In genomic region chr4:12421628-12422319, GRCm38 (mm10) we compare ENCODE assay signal across 13 mouse cellular contexts.
DNase-seq lines count a peak whose midpoint lies in the region; ATAC-seq and TF ChIP-seq lines count a peak whose summit lies in the region.
"Had no signal": no experiment of that assay in that cellular context is flagged by ENCODE, and none has a peak within 500 bp of the region (broad histone marks: within the 10 kb centered on the region; RNA-seq: fewer than 3 reads in every experiment).

No protein-coding gene starts in this region.

- intact Hi-C loops in left cerebral cortex, postnatal 4 days (cut with DNase I), result no loop called here
- intact Hi-C loops in left cerebral cortex, adult 2 months (cut with DNase I), result no loop called here

- no peaks in the 10 kb centered on the region for H3K36me3 ChIP-seq in hindbrain, embryonic 16.5 days (ENCODE audit: control insufficient read depth, insufficient read depth, low read length)
- H3K36me3 ChIP-seq in neural tube, embryonic 15.5 days, result no peaks in the 10 kb centered on the region
- H3K36me3 ChIP-seq in limb, embryonic 10.5 days, result no peaks in the 10 kb centered on the region

- H3K27me3 ChIP-seq in hindbrain, embryonic 16.5 days (replicated peaks; ENCODE audit: control insufficient read depth, insufficient read depth, low read length), result no peaks in the 10 kb centered on the region
- H3K27me3 ChIP-seq in neural tube, embryonic 15.5 days (replicated peaks), result no peaks in the 10 kb centered on the region
- no peaks in the 10 kb centered on the region for H3K27me3 ChIP-seq in limb, embryonic 10.5 days (ENCODE audit: low read depth, poor library complexity, severe bottlenecking)

- no peaks in the 10 kb centered on the region for H3K4me1 ChIP-seq in hindbrain, embryonic 16.5 days (ENCODE audit: control insufficient read depth, insufficient read depth, low read depth, low read length)
- no peaks in the 10 kb centered on the region for H3K4me1 ChIP-seq in neural tube, embryonic 15.5 days
- no peaks in the 10 kb centered on the region for H3K4me1 ChIP-seq in limb, embryonic 10.5 days

- peak; percentile 17 for DNase-seq in embryo, embryonic 10.5 days (ENCODE audit: low spot score)
- no peak for DNase-seq in embryo, embryonic 9.5 days (ENCODE audit: extremely low spot score)
- DNase-seq in left cerebral cortex, postnatal 4 days, result peak; percentile 21
- no peak for DNase-seq in left cerebral cortex, adult 2 months (ENCODE audit: extremely low spot score in 1 of 2, low spot score in 2 of 2)
- no peak for DNase-seq in thymus, postnatal 10 days (ENCODE audit: low spot score in 2 of 2)
- no peak for DNase-seq in limb, embryonic 10.5 days (ENCODE audit: low spot score)
- DNase-seq: cerebellum, adult 9-10 months had no signal

- no peak overlapping the region for H3K27ac ChIP-seq in left cerebral cortex, adult 2 months
- H3K27ac ChIP-seq in hindbrain, embryonic 16.5 days (ENCODE audit: low read depth, low read length), result no peak overlapping the region
- H3K27ac ChIP-seq in neural tube, embryonic 15.5 days (replicated peaks), result no peak overlapping the region
- no peak overlapping the region for H3K27ac ChIP-seq in limb, embryonic 10.5 days
- H3K27ac ChIP-seq: layer of hippocampus, adult 2 months; liver, embryonic 14.5 days had no signal

- no peak for TF ChIP-seq CTCF in left cerebral cortex, adult 2 months (IDR thresholded peaks at IDR 0.05)

- no peaks in the 10 kb centered on the region for H3K9me3 ChIP-seq in hindbrain, embryonic 16.5 days (ENCODE audit: control insufficient read depth, low read length)
- H3K9me3 ChIP-seq in neural tube, embryonic 15.5 days (replicated peaks), result no peaks in the 10 kb centered on the region
- no peaks in the 10 kb centered on the region for H3K9me3 ChIP-seq in limb, embryonic 10.5 days (replicated peaks)

- ATAC-seq in hindbrain, embryonic 16.5 days, result 0 out of 2 replicates have a peak, but pooled peaks have one; percentile 56
- ATAC-seq in neural tube, embryonic 15.5 days (ENCODE audit: low FRiP score), result no peak
- ATAC-seq: inflammation-experienced regulatory T-cells, adult 6 months had no signal

- no peak overlapping the region for H3K4me3 ChIP-seq in left cerebral cortex, adult 2 months
- no peak overlapping the region for H3K4me3 ChIP-seq in hindbrain, embryonic 16.5 days (ENCODE audit: low read length)
- H3K4me3 ChIP-seq in neural tube, embryonic 15.5 days (replicated peaks), result no peak overlapping the region
- H3K4me3 ChIP-seq in limb, embryonic 10.5 days, result no peak overlapping the region
- H3K4me3 ChIP-seq: layer of hippocampus, adult 2 months had no signal

- no peak overlapping the region for H3K9ac ChIP-seq in hindbrain, embryonic 16.5 days (ENCODE audit: low read depth, low read length)
- H3K9ac ChIP-seq in neural tube, embryonic 15.5 days (replicated peaks), result no peak overlapping the region
- H3K9ac ChIP-seq: liver, embryonic 14.5 days had no signal

- 51% methylated on average over 16 of the region's 16 CpGs for WGBS in hindbrain, embryonic 16.5 days
- 42% methylated on average over 16 of the region's 16 CpGs for WGBS in neural tube, embryonic 15.5 days
- 88% methylated on average over 16 of the region's 16 CpGs for WGBS in limb, embryonic 10.5 days

- peak overlapping the region; percentile 11; the same call in 1 of the 2 replicates for H3K4me2 ChIP-seq in hindbrain, embryonic 16.5 days (ENCODE audit: low read length)
- H3K4me2 ChIP-seq in neural tube, embryonic 15.5 days, result peak overlapping the region; percentile 13; the same call in 1 of the 2 replicates
- H3K4me2 ChIP-seq: heart, embryonic 11.5 days had no signal

Comparison
In these comparisons a context has a peak if more than half of its experiments do, and no peak if none do; other contexts are left out.
1. DNase-seq: peak in embryo, embryonic 10.5 days (single experiment) and left cerebral cortex, postnatal 4 days (single experiment); none in embryo, embryonic 9.5 days (single experiment), left cerebral cortex, adult 2 months (0 of 2), thymus, postnatal 10 days (0 of 2) and limb, embryonic 10.5 days (single experiment).